Mouse (Mus musculus) olfactory bulb, adult 2 months (tissue): ENCODE measurements at regions not wholly inside any gene's neighbourhood (a gene's known extent, or its start where the extent isn't known, plus 50 kb on each side); places are given as distances from the start of the nearest gene placed in this dataset.

Experiments used
- H3K27ac ChIP-seq: fragments of 200-500 bp; 2 replicates; pipeline ENCODE4 v1.5.1; 2012; ENCODE audit warnings: low read depth, low read length; ENCODE audit not compliant: insufficient read depth
- H3K4me1 ChIP-seq: fragments of 200-500 bp; 2 replicates; pipeline ENCODE4 v1.6.1; 2012; ENCODE audit warnings: low read length; ENCODE audit not compliant: control insufficient read depth, insufficient read depth
- H3K4me3 ChIP-seq: fragments of 200-500 bp; 2 replicates; pipeline ENCODE4 v1.5.1; 2012; ENCODE audit warnings: mild to moderate bottlenecking, low read depth, low read length, moderate library complexity; ENCODE audit not compliant: insufficient read depth
- CTCF ChIP-seq: fragments of 200-500 bp; IDR thresholded peaks from 2 replicates; pipeline ENCODE4 v1.5.1; 2012; ENCODE audit warnings: low read depth, mild to moderate bottlenecking, low read length, moderate library complexity; ENCODE audit not compliant: insufficient read depth
- POLR2A ChIP-seq: fragments of 200-500 bp; IDR thresholded peaks from 2 replicates; pipeline ENCODE4 v1.6.1; 2012; ENCODE audit warnings: mild to moderate bottlenecking, low read depth, low read length, moderate library complexity; ENCODE audit not compliant: insufficient read depth
- WGBS: fragments of 180-500 bp; shearing (Covaris S2); methylation state at CpG from one replicate; pipeline ENCODE4 v1.1.7; 2018; 5-methylcytosine and 5-hydroxymethylcytosine counted together

- H3K27ac ChIP-seq: no peak overlapping the region
Observed at GRCm38 (mm10) chr4:31404840-31405714, 558.8 kb upstream of the Map3k7 start.

GRCm38 (mm10) chr4:31410157-31410556 lies 553.7 kb upstream of the Map3k7 start:
- TF ChIP-seq POLR2A: no peak
- no peak for TF ChIP-seq CTCF
- WGBS: 89% methylated on average over 3 of the region's 3 CpGs
- H3K4me1 ChIP-seq: peaks cover 2% of the 10 kb centered on the region
- H3K27ac ChIP-seq: no peak overlapping the region
- no peak overlapping the region for H3K4me3 ChIP-seq

More at GRCm38 (mm10) chr4:31404840-31405714, 558.8 kb upstream of the Map3k7 start:
- H3K4me1 ChIP-seq: peaks cover 6% of the 10 kb centered on the region
- TF ChIP-seq CTCF (no peak), POLR2A (no peak)
- no peak overlapping the region for H3K4me3 ChIP-seq
- WGBS: 21% methylated on average over 16 of the region's 16 CpGs

GRCm38 (mm10) chr4:31411770-31412525 lies 551.9 kb upstream of the Map3k7 start:
- 91% methylated on average over 9 of the region's 9 CpGs for WGBS
- no peaks in the 10 kb centered on the region; the same call in 1 of the 2 replicates for H3K4me1 ChIP-seq
- TF ChIP-seq POLR2A (no peak), CTCF (no peak)
- no peak overlapping the region for H3K4me3 ChIP-seq
- H3K27ac ChIP-seq: no peak overlapping the region

- Histone ChIP-seq H3K27ac (no peak overlapping the region), H3K4me1 (no peaks in the 10 kb centered on the region), H3K4me3 (no peak overlapping the region)
- 95% methylated on average over 4 of the region's 4 CpGs for WGBS
- TF ChIP-seq POLR2A (no peak), CTCF (no peak)
Observed at GRCm38 (mm10) chr4:31417161-31417560, 546.7 kb upstream of the Map3k7 start.

DNA sequence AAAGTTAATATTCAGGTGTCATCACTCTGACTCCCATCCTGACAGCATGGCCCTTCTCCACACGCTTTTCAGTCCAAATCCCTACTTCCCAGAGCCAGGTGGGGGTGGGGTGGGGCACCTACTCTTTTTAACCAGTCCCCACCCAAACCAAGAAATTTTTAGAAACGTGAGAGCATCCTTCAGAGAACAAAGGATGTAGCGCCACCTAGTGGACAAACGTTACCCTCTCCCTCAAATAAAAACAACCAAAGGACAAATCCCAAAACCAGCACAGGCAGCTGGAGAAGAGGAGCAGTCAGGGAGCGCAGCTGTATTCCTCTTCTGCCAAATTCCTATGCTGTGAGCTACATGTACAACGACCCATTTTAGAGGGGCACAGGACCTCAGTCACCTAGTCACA lies 544.7 kb upstream of the Map3k7 start:
- Histone ChIP-seq H3K4me1 (no peaks in the 10 kb centered on the region), H3K27ac (no peak overlapping the region)
- WGBS: 2% methylated on average over 6 of the region's 6 CpGs

DNA sequence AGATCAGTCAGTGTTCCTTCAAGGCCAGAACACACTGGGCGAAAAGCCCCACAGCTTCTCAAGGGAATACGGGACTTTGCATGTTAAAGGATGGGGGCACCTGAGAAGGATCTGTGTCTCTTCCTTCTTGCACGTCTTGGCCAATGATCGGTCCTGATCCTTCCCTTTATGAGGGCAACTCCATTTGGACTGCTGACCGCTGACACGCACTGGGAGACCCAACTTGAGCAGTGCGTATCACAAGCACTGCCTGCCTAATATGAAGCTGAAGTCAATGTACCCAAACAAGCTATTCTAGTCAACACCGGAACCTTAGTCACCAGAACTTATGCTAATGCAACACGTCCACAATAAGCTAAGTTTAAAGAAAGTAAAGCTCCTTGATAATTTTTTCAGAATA lies 543.7 kb upstream of the Map3k7 start:
- TF ChIP-seq CTCF (no peak), POLR2A (no peak)

More for the DNA sequence above, 544.7 kb upstream of the Map3k7 start:
- TF ChIP-seq CTCF (0 out of 2 replicates have a peak, but pooled peaks have one; percentile 40), POLR2A (no peak)
- H3K4me3 ChIP-seq: no peak overlapping the region

GRCm38 (mm10) chr4:31421386-31421785 lies 542.5 kb upstream of the Map3k7 start:
- H3K4me3 ChIP-seq: no peak overlapping the region
- no peak for TF ChIP-seq POLR2A
- 76% methylated on average over 5 of the region's 5 CpGs for WGBS
- no peaks in the 10 kb centered on the region for H3K4me1 ChIP-seq
- no peak overlapping the region for H3K27ac ChIP-seq

More for the DNA sequence above, 543.7 kb upstream of the Map3k7 start:
- no peak overlapping the region for H3K27ac ChIP-seq
- H3K4me1 ChIP-seq: no peaks in the 10 kb centered on the region
- H3K4me3 ChIP-seq: no peak overlapping the region
- WGBS: 91% methylated on average over 9 of the region's 9 CpGs

DNA sequence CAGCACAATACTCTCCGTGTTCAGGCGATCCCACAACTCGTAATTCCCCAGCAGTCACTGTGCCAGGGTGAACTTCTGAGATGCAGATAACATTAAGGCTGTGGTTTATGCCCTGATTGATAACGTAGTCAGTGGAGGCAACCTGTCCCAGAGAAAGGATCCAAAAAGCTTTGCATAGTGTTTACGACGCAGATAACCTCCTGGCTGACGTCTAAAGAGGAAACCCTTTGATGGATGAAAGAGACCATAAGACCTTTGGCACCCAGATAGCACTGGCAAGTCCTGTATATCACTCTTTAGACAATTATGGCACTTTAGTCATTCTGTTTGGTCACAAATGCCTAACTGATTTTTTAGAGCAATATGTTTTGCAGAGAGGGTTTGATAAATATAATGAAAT lies 538.8 kb upstream of the Map3k7 start:
- WGBS: 78% methylated on average over 7 of the region's 7 CpGs
- no peak overlapping the region for H3K27ac ChIP-seq
- no peak for TF ChIP-seq POLR2A
- no peak for TF ChIP-seq CTCF
- no peak overlapping the region for H3K4me3 ChIP-seq
- no peaks in the 10 kb centered on the region for H3K4me1 ChIP-seq

GRCm38 (mm10) chr4:31425716-31426115 lies 538.2 kb upstream of the Map3k7 start:
- H3K27ac ChIP-seq: no peak overlapping the region
- TF ChIP-seq POLR2A (no peak), CTCF (no peak)
- 91% methylated on average over 4 of the region's 4 CpGs for WGBS
- H3K4me3 ChIP-seq: no peak overlapping the region
- no peaks in the 10 kb centered on the region for H3K4me1 ChIP-seq
